Mouse (Mus musculus) liver, adult 2 months (tissue): ENCODE results near the gene Tmem145. TPM values are rescaled to one million over a fixed set of nuclear protein-coding genes. Genes with fewer than 3 reads are reported as not detected.

Source experiments
- DNase-seq: peaks from one replicate; pipeline ENCODE4 v3.0.0-alpha.2; 2011; ENCODE audit warnings: low read depth, low spot score; ENCODE audit errors: extremely low read depth
- H3K27ac ChIP-seq: fragments of 200-500 bp; replicated peaks from 2 replicates; pipeline ENCODE4 v1.5.1; 2012; ENCODE audit warnings: low read depth, mild to moderate bottlenecking, control low read depth, inconsistent platforms, low read length; ENCODE audit not compliant: insufficient read depth
- H3K27me3 ChIP-seq: fragments of 200-500 bp; 2 replicates; pipeline ENCODE4 v1.6.1; 2012; ENCODE audit warnings: mild to moderate bottlenecking, moderate library complexity, low read length, inconsistent platforms; ENCODE audit not compliant: control insufficient read depth, insufficient read depth
- H3K36me3 ChIP-seq: fragments of 200-500 bp; 2 replicates; pipeline ENCODE4 v1.6.1; 2012; ENCODE audit warnings: low read length, inconsistent platforms; ENCODE audit not compliant: control insufficient read depth, insufficient read depth
- H3K4me1 ChIP-seq: fragments of 200-500 bp; 2 replicates; pipeline ENCODE4 v1.6.1; 2011; ENCODE audit warnings: low read length; ENCODE audit not compliant: control insufficient read depth, insufficient read depth
- H3K4me3 ChIP-seq: fragments of 200-500 bp; 2 replicates; pipeline ENCODE4 v1.5.1; 2011; ENCODE audit warnings: low read depth, mild to moderate bottlenecking, control low read depth, low read length, moderate library complexity; ENCODE audit not compliant: insufficient read depth
- H3K79me2 ChIP-seq: fragments of 200-500 bp; 2 replicates; pipeline ENCODE4 v1.6.1; 2012; ENCODE audit warnings: inconsistent platforms, mild to moderate bottlenecking, low read length, moderate library complexity; ENCODE audit not compliant: control insufficient read depth, insufficient read depth
- H3K9ac ChIP-seq: fragments of 200-500 bp; 2 replicates; pipeline ENCODE4 v1.6.1; 2012; ENCODE audit warnings: low read depth, mild to moderate bottlenecking, control low read depth, inconsistent platforms, low read length
- CTCF ChIP-seq: fragments of 200-500 bp; IDR thresholded peaks from 2 replicates; pipeline ENCODE4 v1.5.1; 2011; ENCODE audit warnings: low read depth, low read length, control low read depth
- POLR2A ChIP-seq: fragments of 200-500 bp; IDR thresholded peaks from 2 replicates; pipeline ENCODE4 v1.6.1; 2011; ENCODE audit warnings: low read length, control low read depth; ENCODE audit not compliant: insufficient read depth; ENCODE audit errors: extremely low read depth
- WGBS: fragments of 180-500 bp; shearing (Covaris S2); methylation state at CpG from one replicate; pipeline ENCODE4 v1.1.7; 2018; 5-methylcytosine and 5-hydroxymethylcytosine counted together
- polyA plus RNA-seq: library from polyadenylated mRNA; depleted of rRNA; stranded (reverse); fragments of >200 nt; gene quantifications from 2 replicates; pipeline ENCODE4 v1.2.3, GENCODE M21; 2012
- total RNA-seq: library from RNA; depleted of rRNA; stranded (reverse); fragments of >200 nt; gene quantifications from 2 replicates; pipeline ENCODE4 v1.2.3, GENCODE M21; 2014

The Tmem145 gene
- total and polyA plus RNA-seq, 2 experiments, result not detected

GRCm38 (mm10) chr7:25333596-25334307 lies 27.8 kb downstream of the Tmem145 start:
- 50% methylated on average over 16 of the region's 16 CpGs for WGBS
- DNase-seq, result peak; percentile 52
- Histone ChIP-seq H3K79me2 (no peaks in the 10 kb centered on the region), H3K4me1 (no peaks in the 10 kb centered on the region), H3K4me3 (no peak overlapping the region), H3K36me3 (no peaks in the 10 kb centered on the region), H3K27me3 (no peaks in the 10 kb centered on the region), H3K9ac (no peak overlapping the region), H3K27ac (no peak overlapping the region)
- TF ChIP-seq CTCF, result peak; percentile 87
- no peak for TF ChIP-seq POLR2A

- 90% methylated on average over 12 of the region's 12 CpGs for WGBS
- H3K27me3 ChIP-seq, result no peaks in the 10 kb centered on the region
- no peaks in the 10 kb centered on the region for H3K4me1 ChIP-seq
- no peak overlapping the region for H3K27ac ChIP-seq
- H3K9ac ChIP-seq, result no peak overlapping the region
- no peak overlapping the region for H3K4me3 ChIP-seq
- H3K79me2 ChIP-seq, result no peaks in the 10 kb centered on the region
- no peak for DNase-seq
- TF ChIP-seq CTCF, result no peak
- TF ChIP-seq POLR2A, result no peak
- H3K36me3 ChIP-seq, result no peaks in the 10 kb centered on the region
These were observed 28.6 kb downstream of the Tmem145 start for GRCm38 (mm10) chr7:25334472-25334871.

- no peak for DNase-seq
- Histone ChIP-seq H3K4me3 (no peak overlapping the region), H3K27ac (no peak overlapping the region), H3K79me2 (no peaks in the 10 kb centered on the region), H3K27me3 (no peaks in the 10 kb centered on the region), H3K9ac (no peak overlapping the region), H3K36me3 (no peaks in the 10 kb centered on the region; the same call in 1 of the 2 replicates), H3K4me1 (no peaks in the 10 kb centered on the region)
- WGBS, result 92% methylated on average over 9 of the region's 9 CpGs
- TF ChIP-seq CTCF (no peak), POLR2A (no peak)
These were observed 33.4 kb downstream of the Tmem145 start for GRCm38 (mm10) chr7:25339329-25339728.

GRCm38 (mm10) chr7:25341000-25341784 lies 35.3 kb downstream of the Tmem145 start:
- DNase-seq, result no peak
- Histone ChIP-seq H3K27ac (no peak overlapping the region), H3K4me1 (no peaks in the 10 kb centered on the region), H3K9ac (no peak overlapping the region), H3K27me3 (no peaks in the 10 kb centered on the region), H3K36me3 (no peaks in the 10 kb centered on the region; the same call in 1 of the 2 replicates), H3K79me2 (no peaks in the 10 kb centered on the region), H3K4me3 (no peak overlapping the region)
- TF ChIP-seq CTCF (no peak), POLR2A (no peak)
- WGBS, result 88% methylated on average over 20 of the region's 20 CpGs

- Histone ChIP-seq H3K36me3 (0 out of 2 replicates have a peak, but pooled peaks cover 2% of the 10 kb centered on the region), H3K9ac (no peak overlapping the region), H3K79me2 (no peaks in the 10 kb centered on the region), H3K4me1 (no peaks in the 10 kb centered on the region), H3K4me3 (no peak overlapping the region), H3K27me3 (no peaks in the 10 kb centered on the region), H3K27ac (no peak overlapping the region)
- 49% methylated on average over 8 of the region's 8 CpGs for WGBS
- TF ChIP-seq CTCF (no peak), POLR2A (no peak)
- no peak for DNase-seq
These were observed 43.0 kb downstream of the Tmem145 start for GRCm38 (mm10) chr7:25348861-25349260.
